Mouse (Mus musculus) CH12.LX (cell line): ENCODE measurements at regions not wholly inside any gene's neighbourhood (a gene's known extent, or its start where the extent isn't known, plus 50 kb on each side); places are given as distances from the start of the nearest gene placed in this dataset.

Source experiments
- DNase-seq: peaks from one replicate; pipeline ENCODE4 v3.0.0-alpha.2; 2013; ENCODE audit errors: extremely low read depth
- H3K27ac ChIP-seq: 2 replicates; pipeline ENCODE4 v1.5.1; 2012; ENCODE audit warnings: low read depth, mild to moderate bottlenecking, control low read depth, moderate library complexity; ENCODE audit not compliant: insufficient read depth
- H3K27me3 ChIP-seq: replicated peaks from 2 replicates; pipeline ENCODE3; 2012; ENCODE audit warnings: inconsistent platforms
- H3K36me3 ChIP-seq, 2 experiments: replicated peaks in 1 of 2; 2 replicates each; pipeline versions ENCODE3 to v1.6.1; 2012; ENCODE audit warnings: inconsistent platforms in 1 of 2, low read length in 1 of 2, mild to moderate bottlenecking in 1 of 2, mixed read lengths in 1 of 2, moderate library complexity in 1 of 2; ENCODE audit not compliant: control insufficient read depth in 1 of 2, insufficient read depth in 1 of 2
- H3K4me1 ChIP-seq, 2 experiments: 2 replicates each; pipeline ENCODE4 v1.6.1; 2012; ENCODE audit warnings: inconsistent platforms in 1 of 2, moderate library complexity in 1 of 2; ENCODE audit not compliant: insufficient read depth in 2 of 2, control insufficient read depth in 1 of 2
- H3K4me2 ChIP-seq: 2 replicates; pipeline ENCODE4 v1.6.1; 2012; ENCODE audit warnings: low read depth, mild to moderate bottlenecking, control low read depth; ENCODE audit not compliant: poor library complexity, insufficient read depth, severe bottlenecking
- H3K4me3 ChIP-seq, 3 experiments: fragments of 150-350 bp in 1 of 3; sonication (generic) in 1 of 3; replicated peaks in 1 of 3; 2 replicates each; pipeline versions ENCODE3 to v1.5.1; 2011 to 2012; ENCODE audit warnings: low read depth in 2 of 3, low read length in 2 of 3, mild to moderate bottlenecking in 2 of 3, moderate library complexity in 2 of 3, control low read depth in 1 of 3, improper control_type of control experiment in 1 of 3, inconsistent platforms in 1 of 3, mixed read lengths in 1 of 3; ENCODE audit not compliant: poor library complexity in 1 of 3
- H3K79me2 ChIP-seq: replicated peaks from 2 replicates; pipeline ENCODE4 v1.6.1; 2012; ENCODE audit warnings: mild to moderate bottlenecking, moderate library complexity; ENCODE audit not compliant: control insufficient read depth, poor library complexity, insufficient read depth, severe bottlenecking; ENCODE audit errors: extremely low read depth
- H3K9ac ChIP-seq: 2 replicates; pipeline ENCODE4 v1.6.1; 2012; ENCODE audit warnings: low read depth, mild to moderate bottlenecking, control low read depth, moderate library complexity; ENCODE audit not compliant: insufficient read depth
- H3K9me3 ChIP-seq: replicated peaks from 2 replicates; pipeline ENCODE3; 2012; ENCODE audit warnings: low read length, inconsistent platforms, mixed read lengths
- BHLHE40 ChIP-seq: IDR thresholded peaks from 2 replicates; pipeline ENCODE4 v1.6.1; 2011; ENCODE audit warnings: mild to moderate bottlenecking, low read depth, low read length, improper control_type of control experiment
- CHD1 ChIP-seq: IDR thresholded peaks from 2 replicates; pipeline ENCODE4 v1.6.1; 2012; ENCODE audit warnings: low read depth, low read length, improper control_type of control experiment, inconsistent platforms
- GABPA ChIP-seq: IDR thresholded peaks from 2 replicates; pipeline ENCODE4 v1.6.1; 2012; ENCODE audit warnings: low read depth, low read length, improper control_type of control experiment, inconsistent platforms; ENCODE audit not compliant: insufficient replicate concordance
- JUND ChIP-seq: conservative IDR thresholded peaks from 2 replicates; pipeline ENCODE4 v1.6.1; 2011; ENCODE audit warnings: low read depth, low read length, improper control_type of control experiment
- MEF2A ChIP-seq: IDR thresholded peaks from 2 replicates; pipeline ENCODE4 v1.6.1; 2014; ENCODE audit warnings: low read depth, mild to moderate bottlenecking, inconsistent platforms, low read length, improper control_type of control experiment, borderline replicate concordance
- MYC ChIP-seq: IDR thresholded peaks from 2 replicates; pipeline ENCODE4 v1.6.1; 2011; ENCODE audit warnings: low read depth, mild to moderate bottlenecking, improper control_type of control experiment, low read length
- NRF1 ChIP-seq: IDR thresholded peaks from 2 replicates; pipeline ENCODE4 v1.6.1; 2014; ENCODE audit warnings: low read depth, mild to moderate bottlenecking, inconsistent platforms, low read length, improper control_type of control experiment, moderate library complexity
- SIN3A ChIP-seq: IDR thresholded peaks from 2 replicates; pipeline ENCODE4 v1.6.1; 2012; ENCODE audit warnings: low read length, improper control_type of control experiment, inconsistent platforms
- TBP ChIP-seq: conservative IDR thresholded peaks from 2 replicates; pipeline ENCODE4 v1.6.1; 2011; ENCODE audit warnings: low read depth, low read length, improper control_type of control experiment
- TCF12 ChIP-seq: IDR thresholded peaks from 2 replicates; pipeline ENCODE4 v1.6.1; 2014; ENCODE audit warnings: low read depth, mild to moderate bottlenecking, inconsistent platforms, low read length, improper control_type of control experiment
- USF2 ChIP-seq: conservative IDR thresholded peaks from 2 replicates; pipeline ENCODE4 v1.6.1; 2011; ENCODE audit warnings: low read depth, low read length, improper control_type of control experiment
- ZKSCAN1 ChIP-seq: IDR thresholded peaks from 2 replicates; pipeline ENCODE4 v1.6.1; 2012; ENCODE audit warnings: low read depth, inconsistent platforms, low read length, improper control_type of control experiment, borderline replicate concordance
- ZMIZ1 ChIP-seq: IDR thresholded peaks from 2 replicates; pipeline ENCODE4 v1.6.1; 2012; ENCODE audit warnings: low read depth, mild to moderate bottlenecking, inconsistent platforms, low read length, improper control_type of control experiment
- dilution Hi-C: fragments of 300-500 bp; cut with MboI; formaldehyde crosslinking; loops from 2 replicates; pipeline ENCODE4 v1.14.3; 2020; ENCODE audit warnings: low sequenced_read_pairs; ENCODE audit not compliant: extremely low pct_unique_long_range_greater_than_20kb, extremely low pct_ligation_motif_present
- in situ Hi-C: fragments of 300-500 bp; cut with MboI; formaldehyde crosslinking; loops from 3 replicates; pipeline ENCODE4 v1.14.3; 2019; ENCODE audit warnings: low sequenced_read_pairs, low pct_ligation_motif_present, low pct_unique_long_range_greater_than_20kb, mixed read lengths

DNA sequence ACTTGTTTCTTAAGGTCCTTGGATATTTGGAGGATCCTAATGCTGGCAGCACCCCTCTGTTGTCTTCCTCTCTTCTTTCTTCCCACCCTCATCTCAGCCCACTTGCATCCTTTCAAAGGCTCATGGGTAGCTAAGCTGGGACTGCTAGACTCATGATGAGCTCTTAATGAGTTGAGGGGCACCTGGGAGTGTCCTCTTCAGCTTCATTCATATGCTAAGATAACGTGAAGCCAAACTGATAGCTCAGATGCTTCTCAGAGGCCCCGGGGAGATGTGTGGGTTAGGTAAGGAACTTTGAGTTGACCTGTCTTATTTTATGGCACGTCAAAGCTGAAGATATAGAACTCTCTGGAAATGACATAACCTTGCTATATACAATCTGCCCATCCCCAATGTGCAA lies 139.3 kb downstream of the Dact1 start:
- Histone ChIP-seq H3K36me3 (no peaks in the 10 kb centered on the region), H3K27ac (no peak overlapping the region), H3K27me3 (no peaks in the 10 kb centered on the region), H3K4me1 (no peaks in the 10 kb centered on the region), H3K9me3 (no peaks in the 10 kb centered on the region), H3K4me2 (no peak overlapping the region), H3K4me3 (no peak overlapping the region), H3K9ac (no peak overlapping the region), H3K79me2 (no peaks in the 10 kb centered on the region)
- dilution Hi-C loops, result no loop called here
- DNase-seq, result no peak
- TF ChIP-seq GABPA (no peak), TCF12 (no peak), CHD1 (no peak), ZMIZ1 (no peak), USF2 (no peak), MYC (no peak)
- in situ Hi-C loops, result no loop called here

DNA sequence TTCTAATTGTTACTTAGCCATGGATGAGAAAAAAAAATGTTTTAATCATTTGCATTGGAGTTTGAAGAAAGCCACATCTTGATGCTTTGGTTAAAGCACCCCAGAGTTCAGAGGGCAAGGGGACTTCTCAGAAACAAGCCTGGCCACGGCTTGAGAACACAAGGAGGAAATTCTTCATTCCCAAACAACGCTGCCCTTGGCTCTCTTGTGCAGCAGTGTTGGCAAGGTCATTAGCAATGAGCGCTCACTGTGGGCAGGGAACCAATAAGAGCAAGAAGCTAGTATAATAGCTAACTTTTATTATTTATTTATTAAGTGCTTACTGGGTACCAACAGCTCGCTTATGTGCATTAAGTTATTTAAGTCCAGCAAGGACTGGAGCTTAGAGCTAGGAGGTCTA lies 140.4 kb downstream of the Dact1 start:
- dilution Hi-C loops, result no loop called here
- DNase-seq, result no peak
- no peak overlapping the region for H3K4me3 ChIP-seq
- no peaks in the 10 kb centered on the region for H3K27me3 ChIP-seq
- no peaks in the 10 kb centered on the region for H3K79me2 ChIP-seq
- no peaks in the 10 kb centered on the region for H3K36me3 ChIP-seq
- no peak overlapping the region for H3K9ac ChIP-seq
- H3K4me1 ChIP-seq, result no peaks in the 10 kb centered on the region
- no peak overlapping the region for H3K27ac ChIP-seq
- TF ChIP-seq CHD1 (no peak), NRF1 (no peak), TBP (no peak), ZKSCAN1 (no peak), BHLHE40 (no peak), MEF2A (no peak)
- in situ Hi-C loops, result no loop called here
- H3K9me3 ChIP-seq, result no peaks in the 10 kb centered on the region
- H3K4me2 ChIP-seq, result no peak overlapping the region

DNA sequence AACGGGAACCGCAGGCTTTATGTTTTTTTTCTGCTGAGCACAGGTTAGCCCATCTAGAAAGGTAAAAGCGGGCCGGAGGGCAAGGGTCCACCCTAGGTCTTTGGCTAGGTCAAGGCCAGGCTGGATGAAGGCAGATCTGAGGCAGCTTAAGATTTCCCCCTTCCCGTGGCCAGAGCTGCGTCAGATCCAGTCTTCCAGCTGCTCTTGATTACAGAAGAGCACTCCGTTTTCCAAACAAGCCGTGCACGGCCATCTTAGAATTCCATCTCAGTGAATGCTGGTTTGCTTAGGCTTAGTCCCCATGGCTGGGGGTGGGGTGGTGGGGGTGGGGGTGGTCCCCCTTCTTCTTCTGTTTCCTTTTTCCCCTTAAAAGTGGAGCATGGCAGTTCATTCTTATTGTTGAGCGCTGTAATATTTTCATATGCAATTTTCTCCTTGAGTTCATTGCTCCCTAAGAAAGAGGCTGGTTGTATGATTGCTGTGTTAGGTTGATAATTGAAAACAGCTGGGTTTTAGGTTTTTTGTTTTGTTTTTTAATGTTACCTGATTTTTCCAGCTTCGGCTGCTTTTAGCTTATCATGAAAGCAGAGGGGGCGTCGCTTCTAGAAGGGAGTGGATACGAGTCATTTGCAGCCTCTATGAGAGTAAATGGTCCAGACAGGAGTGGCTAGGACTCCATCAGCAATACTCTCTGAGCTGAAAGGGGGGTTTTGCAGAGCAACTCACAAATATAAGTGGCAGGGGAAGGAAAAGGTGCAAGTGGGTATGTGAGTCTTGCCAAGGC lies 141.2 kb downstream of the Dact1 start:
- Histone ChIP-seq H3K4me2 (no peak overlapping the region), H3K27me3 (no peaks in the 10 kb centered on the region), H3K4me1 (no peaks in the 10 kb centered on the region), H3K4me3 (no peak overlapping the region), H3K9me3 (no peaks in the 10 kb centered on the region), H3K9ac (no peak overlapping the region), H3K79me2 (no peaks in the 10 kb centered on the region), H3K36me3 (no peaks in the 10 kb centered on the region), H3K27ac (no peak overlapping the region)
- in situ Hi-C loops, result no loop called here
- TF ChIP-seq SIN3A (no peak), JUND (no peak)
- DNase-seq, result no peak
- dilution Hi-C loops, result no loop called here
